Mouse (Mus musculus): Measurements from ENCODE around the gene Kank2.

Gene Kank2

DNA sequence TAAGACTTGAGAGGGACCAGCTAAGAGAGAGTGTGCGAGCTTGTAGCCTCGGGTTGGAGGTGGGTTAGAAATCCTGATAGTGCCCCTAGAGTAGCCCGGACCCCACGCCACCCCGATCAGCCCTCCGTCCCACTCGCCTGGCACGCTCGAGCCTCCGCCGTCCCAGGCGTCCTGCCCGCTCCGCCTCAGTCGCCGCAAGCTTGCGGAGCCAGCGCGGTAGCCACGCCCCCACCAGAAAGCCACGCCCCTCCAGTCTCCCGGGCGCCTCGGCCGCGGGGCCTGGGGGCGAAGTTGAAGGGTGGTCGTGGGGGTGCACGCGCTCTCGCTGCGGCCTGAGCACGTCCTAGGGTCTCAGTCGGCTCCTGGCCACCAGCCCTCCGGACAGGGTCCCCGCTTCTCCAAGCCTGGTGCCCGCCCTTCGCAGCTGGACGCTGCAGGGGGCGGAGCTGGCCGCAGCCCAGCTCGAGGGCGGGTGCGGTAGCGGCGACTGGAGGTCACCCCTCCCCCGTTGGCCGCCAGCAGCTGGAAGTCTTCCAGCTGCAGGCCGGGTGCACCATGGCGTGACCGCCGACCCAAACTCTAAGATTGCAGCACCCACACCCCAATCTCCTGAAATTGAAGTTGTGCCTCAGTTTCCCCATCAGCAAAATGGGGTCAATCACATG, at the start of gene Kank2:
TSS of gene Kank2 (minus strand) at position 400 of the 665 bp plus-strand sequence.
- peak; percentile 74 for DNase-seq

DNA sequence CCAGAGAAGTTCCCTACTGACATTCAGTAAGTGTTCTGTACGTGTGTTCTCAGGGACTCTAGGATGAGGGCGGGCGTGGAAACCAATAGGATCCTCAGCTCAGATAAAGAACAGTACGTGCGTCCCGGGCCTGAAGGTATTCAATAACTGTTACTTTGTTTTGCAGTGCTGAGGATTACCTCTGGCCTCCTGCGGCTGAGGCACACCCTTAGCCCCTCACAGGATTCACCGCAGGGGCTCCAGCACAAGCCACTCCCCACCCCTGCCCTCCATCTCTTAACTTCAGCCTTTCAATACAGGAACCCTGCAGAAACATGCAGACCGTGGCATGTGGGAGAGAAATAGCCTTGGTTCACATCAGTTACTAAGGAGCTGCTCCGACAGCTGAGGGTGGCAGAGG, 49.4 kb upstream of the Kank2 start:
- DNase-seq, result no peak

DNA sequence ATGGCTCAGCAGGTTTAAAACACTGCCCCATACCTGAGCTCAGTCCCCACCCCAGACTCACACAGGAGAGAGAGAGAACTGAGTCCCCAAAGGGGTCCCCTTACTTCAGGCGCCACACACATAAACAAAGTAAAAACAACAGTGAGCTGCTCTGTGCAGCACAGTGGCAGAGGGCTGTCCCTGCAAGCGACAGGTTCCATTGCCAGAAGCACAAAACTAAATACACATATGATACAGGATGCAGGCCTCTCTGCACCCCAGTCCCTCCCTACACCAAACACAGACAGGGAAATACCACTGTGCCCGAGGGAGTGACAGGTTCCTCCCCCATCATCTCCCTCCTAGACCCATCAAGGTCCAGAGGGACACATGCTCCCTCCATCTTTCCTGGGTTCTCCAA, 48.9 kb upstream of the Kank2 start:
- no peak for DNase-seq

DNA sequence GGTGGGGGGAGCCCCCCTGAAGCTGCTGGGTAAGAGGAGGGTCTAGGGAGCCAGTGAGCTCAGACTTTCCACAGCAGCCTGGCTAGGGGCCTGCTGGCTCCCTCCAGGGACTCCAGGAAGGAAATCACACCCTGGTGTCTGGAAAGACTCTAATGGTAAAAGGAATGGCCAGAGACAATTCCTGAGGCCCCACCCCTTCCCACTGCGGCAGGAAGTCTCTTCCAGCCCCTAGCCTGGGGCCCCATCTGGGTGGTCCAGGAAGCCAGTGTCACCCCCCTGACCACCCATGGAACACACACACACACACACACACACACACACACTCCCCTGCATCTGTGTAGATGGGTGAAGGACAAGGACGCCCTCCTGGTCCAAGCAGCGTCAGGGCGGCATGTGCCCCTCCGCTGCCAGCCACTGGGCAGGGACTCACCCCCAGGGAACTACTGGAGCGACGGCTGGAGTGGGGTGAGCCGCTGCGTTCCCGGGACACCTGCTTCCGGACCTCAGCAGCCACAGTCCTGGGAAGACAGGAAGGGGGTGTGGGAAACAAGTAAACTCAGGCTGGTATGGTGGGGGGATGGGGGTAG, 48.3 kb upstream of the Kank2 start:
- DNase-seq, result no peak

DNA sequence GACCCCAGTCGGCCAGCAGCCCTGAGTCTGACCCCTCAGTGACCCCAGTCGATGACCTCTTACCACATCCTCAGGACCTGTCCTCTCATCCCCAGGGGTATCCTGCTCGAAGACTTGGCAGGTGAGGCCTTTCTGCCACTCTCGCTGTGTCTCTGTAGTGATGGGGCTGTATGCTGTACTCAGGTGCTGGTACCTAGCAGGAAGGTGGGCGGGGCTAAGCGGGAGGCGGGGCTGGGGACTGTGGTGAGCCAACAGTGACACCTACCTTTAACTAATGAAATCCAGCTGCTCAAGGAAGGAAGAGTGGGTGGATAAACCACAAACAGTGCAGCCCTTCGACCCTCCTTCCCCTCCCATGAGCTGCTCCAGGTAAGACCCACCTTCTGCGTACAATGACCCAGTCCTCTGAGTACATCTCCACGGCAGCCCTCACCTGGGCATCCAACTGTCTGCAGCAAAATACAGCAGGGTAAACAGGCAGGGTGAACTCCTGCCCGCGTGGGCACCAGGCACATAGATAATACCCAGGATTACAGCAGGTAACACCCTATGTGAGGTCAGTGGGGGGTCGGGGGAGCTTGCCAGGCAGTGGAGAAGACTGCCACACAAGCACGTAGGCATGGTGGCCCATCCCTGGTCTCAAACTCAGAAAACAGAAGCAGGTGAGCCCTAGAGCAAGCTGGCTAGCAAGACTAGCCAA, 47.0 kb upstream of the Kank2 start:
- DNase-seq, result no peak

DNA sequence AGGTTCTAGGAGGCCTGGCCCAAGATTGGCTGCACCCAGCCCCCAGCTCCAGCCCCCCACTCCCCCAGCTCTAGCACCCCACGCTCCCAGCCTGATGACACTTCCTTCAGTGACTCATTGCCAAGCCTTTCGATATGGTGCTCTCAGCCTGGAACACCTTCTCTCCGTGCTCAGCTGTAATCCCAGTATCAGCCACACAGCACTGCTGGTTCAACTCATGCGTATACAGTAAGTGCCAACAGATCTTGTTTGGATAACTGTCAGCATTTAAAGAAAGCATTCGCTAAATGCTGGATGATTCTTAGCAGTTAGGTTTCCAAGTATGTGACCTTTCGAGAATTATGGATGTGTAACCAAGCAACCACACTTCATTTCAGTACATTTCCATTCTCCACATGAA, 44.5 kb upstream of the Kank2 start:
- DNase-seq, result peak; percentile 27

DNA sequence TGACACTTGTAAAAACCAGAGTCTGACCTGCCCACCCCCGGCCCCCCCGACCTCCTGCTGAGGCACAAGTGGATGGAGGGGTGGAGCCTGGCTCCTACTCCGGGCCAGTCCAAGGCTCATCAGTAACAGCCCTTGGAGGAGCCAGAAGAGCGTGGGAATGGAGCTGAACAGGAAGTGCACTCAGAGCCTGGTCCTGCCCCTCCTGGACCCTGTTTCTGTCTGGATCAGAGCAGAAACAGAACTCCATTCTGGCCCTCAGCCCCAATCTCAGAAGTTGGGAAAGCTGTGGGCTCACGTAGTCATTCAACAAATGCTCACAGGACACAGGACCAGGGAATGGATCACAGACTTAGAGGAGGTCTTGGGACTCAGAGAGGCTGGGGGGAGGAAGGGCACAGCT, 43.8 kb upstream of the Kank2 start:
- no peak for DNase-seq

DNA sequence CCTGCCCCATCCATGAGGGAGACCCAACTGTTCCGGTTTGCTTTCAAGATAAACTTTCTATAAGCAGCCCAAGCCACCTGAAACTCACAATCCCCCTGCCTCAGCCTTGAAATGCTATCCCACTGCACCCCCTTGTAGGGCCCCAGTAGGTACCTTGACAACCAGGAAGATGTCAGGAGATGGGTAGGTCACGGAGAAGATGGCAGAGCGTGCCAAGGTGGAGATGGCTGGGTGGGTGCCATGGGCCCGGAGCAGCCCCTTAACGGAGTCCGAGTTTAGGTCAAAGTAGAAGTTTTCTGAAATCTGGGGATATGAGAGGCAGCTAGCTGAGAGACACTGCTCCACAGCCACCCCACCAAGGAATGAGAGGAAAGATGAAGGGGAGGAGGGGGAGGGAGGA, 42.8 kb upstream of the Kank2 start:
- DNase-seq, result no peak

DNA sequence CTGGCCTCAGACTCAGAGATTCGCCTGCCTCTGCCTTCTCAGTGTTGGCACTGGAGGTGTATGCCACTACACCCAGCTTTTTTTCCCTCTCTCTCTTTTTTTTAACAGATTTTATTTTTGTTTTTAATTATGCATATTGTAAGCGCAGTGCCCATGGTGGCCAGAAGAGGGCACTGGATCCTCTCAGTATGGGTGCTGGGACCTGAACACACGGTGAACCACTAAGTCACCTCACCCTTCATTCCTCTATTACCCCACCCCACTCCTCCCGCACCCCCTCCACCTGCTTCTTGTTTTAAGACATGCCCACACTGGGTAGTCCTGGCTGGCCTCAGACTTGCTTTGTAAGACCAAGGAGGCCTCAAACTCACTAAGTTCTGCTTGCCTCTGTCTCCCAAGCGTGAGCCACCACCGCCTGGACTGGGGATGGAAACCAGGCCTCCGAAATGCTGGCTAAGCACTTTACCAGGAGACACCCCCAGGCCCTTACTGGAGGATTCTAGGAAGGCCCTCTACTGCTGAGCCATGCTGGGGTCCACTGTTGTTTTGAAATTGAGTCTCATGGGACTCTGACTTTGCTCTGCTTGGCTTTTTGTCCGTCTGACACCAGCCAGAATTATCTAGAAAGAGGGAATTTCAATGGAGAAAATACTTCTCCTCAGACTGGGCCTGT, 41.7 kb upstream of the Kank2 start:
- no peak for DNase-seq

DNA sequence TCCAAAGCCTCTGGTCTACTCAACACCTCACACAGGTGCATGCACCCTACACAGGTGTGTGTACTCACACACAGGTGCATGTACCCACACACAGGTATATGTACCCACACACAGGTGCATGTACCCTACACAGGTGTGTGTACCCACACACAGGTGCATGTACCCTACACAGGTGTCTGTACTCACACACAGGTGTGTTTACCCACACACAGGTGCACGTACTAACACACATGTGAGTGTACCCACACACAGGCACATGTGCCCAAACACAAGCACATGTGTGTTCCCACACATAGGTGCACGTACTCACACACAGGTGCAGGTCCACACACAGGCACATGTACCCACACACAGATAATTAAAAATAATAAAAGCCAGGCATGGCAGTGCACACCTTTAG, 39.1 kb upstream of the Kank2 start:
- no peak for DNase-seq

DNA sequence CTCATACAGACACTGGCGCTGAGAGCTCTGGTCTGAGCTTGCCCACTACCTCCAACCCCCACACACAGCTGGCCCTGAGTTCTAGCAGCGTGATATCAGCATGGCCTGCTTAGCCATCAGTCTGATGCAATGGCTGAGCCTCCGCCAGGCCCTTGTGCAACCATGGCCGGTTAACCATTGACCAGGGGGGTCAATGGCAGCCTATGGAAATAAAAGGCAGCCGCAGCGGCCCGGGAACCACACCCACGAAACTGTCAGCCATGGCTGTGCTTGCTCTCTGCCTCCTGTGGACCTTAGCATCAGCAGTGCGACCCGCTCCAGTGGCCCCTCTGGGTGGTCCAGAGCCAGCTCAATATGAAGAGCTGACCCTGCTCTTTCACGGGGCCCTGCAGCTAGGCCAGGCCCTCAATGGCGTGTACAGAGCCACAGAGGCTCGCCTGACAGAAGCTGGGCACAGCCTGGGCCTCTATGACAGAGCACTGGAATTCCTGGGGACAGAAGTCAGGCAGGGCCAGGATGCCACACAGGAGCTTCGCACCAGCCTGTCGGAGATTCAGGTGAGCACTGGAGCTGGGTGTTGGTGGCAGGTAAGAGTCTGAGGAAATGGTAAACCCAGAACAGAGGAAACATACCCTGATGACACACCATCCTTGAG, 36.8 kb upstream of the Kank2 start, which contains the start of gene Angptl8:
TSS of gene Angptl8 (plus strand) at position 253 of the 655 bp plus-strand sequence.
- DNase-seq, result no peak

DNA sequence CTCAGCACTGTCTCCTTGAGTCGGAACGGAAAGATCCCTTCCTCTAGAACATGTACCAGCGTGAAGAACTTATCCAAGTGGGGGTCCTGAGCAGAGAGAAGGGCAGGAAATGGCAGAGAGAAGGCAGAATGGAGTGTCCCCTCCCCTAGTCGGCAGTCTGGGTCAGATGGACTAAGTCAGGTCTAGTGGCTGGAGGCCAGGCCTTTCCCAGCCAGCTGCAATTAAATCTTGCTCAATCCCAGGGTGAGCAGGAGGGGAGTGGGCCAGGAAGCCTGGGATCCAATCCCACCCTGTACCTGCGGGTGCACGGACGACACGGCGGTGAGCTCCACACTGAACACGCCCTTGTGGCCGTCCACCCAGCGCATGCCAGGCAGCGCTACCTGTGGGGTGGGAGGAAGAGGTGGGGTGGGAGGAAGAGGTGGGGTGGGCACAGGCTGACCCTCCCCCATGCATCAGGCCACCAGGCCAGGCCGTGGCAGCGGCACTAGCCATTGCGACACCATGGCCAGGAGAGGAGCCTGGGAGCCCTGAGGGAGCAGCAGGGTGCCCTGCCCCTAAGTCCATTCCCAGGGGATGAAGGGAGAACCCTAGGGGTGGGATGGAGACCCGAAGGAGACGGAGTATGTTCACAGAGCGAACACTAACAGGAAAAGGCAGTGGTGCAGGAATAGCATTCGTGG, 33.2 kb upstream of the Kank2 start:
- no peak for DNase-seq

DNA sequence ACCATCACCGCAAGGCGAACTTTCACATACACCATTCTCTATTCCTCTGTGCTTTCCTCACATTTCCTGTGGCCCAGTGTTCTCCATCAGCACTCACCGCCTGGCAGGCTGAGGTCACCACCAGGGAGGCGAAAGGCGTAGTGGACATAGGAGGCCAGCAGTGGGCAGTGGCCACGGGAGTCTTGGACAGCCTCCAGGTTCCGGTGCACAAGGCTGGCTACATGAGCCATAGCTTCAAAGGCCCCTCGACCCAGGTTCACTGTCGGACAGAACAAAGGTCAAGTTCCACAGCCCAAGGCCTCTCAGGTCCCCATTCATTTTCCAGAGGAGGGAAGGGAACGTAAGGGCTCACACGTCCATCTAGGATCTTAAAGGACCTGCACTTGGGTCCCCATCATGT, 32.4 kb upstream of the Kank2 start:
- no peak for DNase-seq

DNA sequence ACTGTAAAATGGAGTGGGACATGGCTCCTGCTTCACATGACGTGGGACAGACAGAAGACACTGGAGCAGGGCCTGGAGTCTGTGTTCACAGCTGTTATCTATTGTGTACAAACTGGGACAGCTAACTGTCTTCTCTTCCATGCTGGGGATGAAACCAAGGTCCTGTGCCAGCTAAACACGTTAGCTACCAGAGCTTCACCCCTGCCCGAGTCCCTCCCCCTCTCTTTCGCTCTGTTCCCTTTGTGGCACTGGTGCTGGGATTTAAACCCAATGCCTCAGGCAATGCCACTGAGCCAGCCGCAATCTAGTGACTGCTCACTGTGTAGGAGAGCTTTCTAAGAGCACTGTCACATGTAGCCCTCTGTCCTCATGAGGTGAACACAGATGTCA, 31.9 kb upstream of the Kank2 start:
- no peak for DNase-seq

DNA sequence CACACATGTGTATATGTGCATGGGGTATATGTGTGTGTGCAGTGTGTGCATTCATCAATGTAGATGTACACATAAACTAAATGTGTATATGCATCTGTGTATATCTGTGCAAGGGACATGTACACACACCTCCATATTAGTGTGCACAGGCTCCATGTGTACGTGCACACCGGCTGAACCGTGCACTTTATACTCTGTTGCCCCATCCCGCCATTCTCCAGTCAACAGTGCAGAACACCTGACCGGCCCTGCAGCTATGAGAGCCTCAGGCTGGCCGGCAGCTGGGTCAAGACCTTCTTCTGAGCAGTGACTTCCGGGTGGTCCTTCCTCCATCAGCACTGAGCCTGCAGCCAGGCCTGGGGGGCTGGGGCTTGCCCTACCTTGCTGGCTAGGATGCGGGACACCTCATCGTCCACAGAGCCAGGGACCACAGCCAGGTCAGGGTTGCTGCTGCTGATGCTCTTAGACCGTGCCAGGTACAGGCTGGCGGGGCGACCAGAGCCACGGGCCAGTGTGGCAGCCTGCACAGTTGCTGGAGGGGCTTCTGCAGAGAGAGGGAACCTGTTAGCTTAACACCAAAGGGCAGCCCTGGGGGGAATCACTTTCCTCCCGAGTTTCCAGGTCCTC, 31.4 kb upstream of the Kank2 start:
- no peak for DNase-seq

DNA sequence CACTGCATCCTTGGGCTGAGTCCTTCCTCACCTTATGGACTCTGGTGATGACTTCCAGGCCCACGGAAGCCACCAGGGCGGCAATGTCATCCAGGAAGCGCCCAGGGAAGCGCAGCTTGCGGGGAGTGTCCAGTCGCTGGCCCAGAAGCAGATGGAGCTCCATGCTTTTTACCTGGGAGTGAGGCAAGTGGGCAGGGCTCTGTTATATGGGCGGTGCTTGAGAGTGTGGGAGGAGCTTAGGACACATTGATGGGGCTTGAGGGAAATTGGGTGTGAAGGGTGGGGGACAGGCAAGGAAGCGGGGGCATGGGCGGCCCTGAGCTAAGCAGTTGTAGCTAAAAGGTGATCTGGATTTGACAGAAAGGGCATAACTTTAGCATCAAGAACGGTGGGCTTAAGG, 25.8 kb upstream of the Kank2 start:
- no peak for DNase-seq

DNA sequence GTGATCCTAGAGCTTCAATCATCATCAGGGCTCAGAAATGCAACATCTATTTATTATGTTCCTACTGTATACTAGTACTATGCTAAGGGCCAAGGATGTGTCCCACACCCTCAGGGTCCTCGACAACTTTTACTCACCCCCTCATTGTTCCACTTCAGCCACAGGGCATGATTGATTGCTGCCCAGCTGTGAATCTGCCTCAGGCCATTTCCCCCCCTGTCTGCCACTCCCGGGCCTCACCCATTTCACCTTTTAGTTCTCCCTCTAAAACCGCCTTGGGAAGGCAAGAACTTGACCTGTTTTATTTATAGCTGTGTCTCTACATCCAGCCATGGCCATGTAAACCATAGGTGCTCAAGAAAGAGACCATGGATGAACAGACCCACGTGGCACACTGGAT, 25.4 kb upstream of the Kank2 start:
- no peak for DNase-seq

DNA sequence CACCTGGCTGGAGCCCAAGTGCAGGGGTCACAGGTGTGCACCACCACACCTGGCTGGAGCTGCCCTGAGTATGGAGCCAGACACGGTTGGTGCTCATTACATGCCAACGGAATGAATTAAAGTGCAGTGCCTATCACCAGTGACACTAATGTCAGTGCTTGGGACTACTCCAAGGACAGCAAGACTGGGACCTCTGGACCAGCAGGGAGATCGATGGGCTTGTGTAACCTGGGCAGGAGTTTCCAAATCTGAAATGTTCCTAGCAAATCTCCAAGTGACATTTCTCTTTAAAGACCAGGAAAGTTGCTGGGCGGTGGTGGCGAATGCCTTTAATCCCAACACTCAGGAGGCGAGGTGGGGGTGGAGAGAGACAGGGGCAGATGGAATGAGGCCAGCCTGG, 24.1 kb upstream of the Kank2 start:
- no peak for DNase-seq

DNA sequence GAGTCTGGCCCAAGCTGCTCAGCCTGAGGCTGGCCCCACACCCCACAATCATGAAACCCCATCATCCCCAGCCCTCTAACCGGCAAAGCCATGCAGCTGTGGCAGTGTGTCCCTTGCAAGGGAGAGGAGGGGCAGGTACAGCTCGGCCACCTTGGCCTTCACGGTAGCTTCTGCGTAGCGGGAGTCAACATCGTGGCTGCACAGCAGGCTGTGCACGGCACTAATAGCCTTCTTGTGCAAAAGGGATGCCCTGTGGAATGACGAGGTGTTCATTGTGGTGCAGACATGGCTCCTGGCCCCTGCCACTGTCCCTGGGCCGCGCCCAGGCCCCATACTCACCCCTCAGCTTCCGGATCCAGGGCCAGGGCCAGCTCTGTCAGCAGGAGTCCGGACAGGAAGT, 21.6 kb upstream of the Kank2 start:
- no peak for DNase-seq

DNA sequence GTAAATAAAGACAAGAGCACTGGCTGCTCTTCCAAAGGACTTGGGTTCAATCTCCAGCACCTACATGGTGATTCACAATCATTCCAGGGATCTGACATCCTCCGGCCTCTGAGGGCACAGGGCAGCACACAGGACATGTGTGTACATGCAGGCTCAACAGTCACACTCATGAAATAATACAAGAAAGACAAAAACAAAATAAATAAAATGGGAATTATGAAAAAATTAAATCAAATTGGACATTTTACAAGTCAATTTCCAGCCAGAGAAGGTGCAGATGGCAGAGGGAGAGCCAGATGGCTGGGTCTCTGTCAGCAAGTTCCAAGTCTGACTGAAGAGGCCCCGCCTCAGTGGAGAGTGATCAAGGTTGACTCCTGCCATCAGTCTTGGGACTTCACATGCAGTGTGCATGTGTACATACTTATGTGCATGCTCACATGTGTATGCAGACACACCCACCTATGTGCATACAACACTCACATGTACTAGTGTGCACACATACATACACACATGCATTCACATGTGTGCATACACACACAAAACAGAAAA, 20.7 kb upstream of the Kank2 start:
- no peak for DNase-seq

DNA sequence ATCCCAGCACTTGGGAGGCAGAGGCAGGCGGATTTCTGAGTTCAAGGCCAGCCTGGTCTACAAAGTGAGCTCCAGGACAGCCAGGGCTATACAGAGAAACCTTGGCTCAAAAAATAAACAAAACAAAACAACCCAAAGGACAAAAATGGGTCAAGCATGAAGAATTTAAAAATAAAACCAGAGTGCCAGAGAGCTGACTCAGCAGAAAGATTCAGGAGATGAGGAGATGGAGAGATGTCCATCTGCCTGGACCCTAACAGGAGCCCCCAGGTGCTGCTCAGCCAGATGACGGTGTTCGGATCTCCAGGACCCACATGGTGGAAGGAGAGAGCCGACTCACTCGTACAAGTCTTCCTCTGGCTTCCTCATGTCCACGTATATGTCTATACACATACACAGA, 20.0 kb upstream of the Kank2 start:
- no peak for DNase-seq

DNA sequence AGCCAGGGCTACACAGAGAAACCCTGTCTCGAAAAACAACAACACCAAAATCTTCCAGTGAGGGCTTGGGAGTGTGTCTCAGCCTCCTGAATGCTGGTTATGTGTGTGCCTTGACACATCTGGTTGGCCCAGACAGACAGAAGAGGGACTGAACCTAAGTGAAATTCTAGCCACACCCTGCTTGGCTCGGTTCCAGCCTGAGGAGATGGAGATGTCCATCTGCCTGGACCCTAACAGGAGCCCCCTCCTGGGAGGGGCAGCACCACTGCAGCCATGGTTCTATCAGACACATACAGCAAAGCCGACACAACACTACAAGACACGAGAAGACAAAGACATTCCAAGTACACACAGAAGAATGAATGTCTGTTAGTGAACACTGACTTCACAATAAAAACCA, 19.6 kb upstream of the Kank2 start:
- no peak for DNase-seq
